Mouse (Mus musculus): ENCODE results near the gene 4931422A03Rik. TPM values are rescaled to one million over a fixed set of nuclear protein-coding genes. Genes with fewer than 3 reads are reported as not detected.

The 4931422A03Rik gene
- polyA plus RNA-seq, 3 experiments from 2014 or later = 0.52 to 1.2 (median 0.78) TPM

GRCm38 (mm10) chr2:103934270-103934669 is 93.9 kb downstream of the 4931422A03Rik start:
- no peak for ATAC-seq

- ATAC-seq = no peak
These were observed 95.7 kb downstream of the 4931422A03Rik start for GRCm38 (mm10) chr2:103932480-103932879.

GRCm38 (mm10) chr2:103932025-103932424 is 96.1 kb downstream of the 4931422A03Rik start:
- ATAC-seq = no peak

- ATAC-seq = no peak
These were observed 96.7 kb downstream of the 4931422A03Rik start for GRCm38 (mm10) chr2:103931511-103931911.

- no peak for ATAC-seq
These were observed 97.7 kb downstream of the 4931422A03Rik start for GRCm38 (mm10) chr2:103930306-103931019.

- ATAC-seq = no peak
These were observed 100.5 kb downstream of the 4931422A03Rik start for GRCm38 (mm10) chr2:103927610-103928145.

- ATAC-seq = no peak
These were observed 101.5 kb downstream of the 4931422A03Rik start for GRCm38 (mm10) chr2:103926586-103927113.

- ATAC-seq = no peak
These were observed 108.7 kb downstream of the 4931422A03Rik start for GRCm38 (mm10) chr2:103919488-103919887.

- ATAC-seq = no peak
These were observed 109.8 kb downstream of the 4931422A03Rik start for GRCm38 (mm10) chr2:103918375-103918774.

GRCm38 (mm10) chr2:103917375-103917774 is 110.8 kb downstream of the 4931422A03Rik start:
- no peak for ATAC-seq

Other genes starting within 250 kb of the 4931422A03Rik start
- 100 to 1,000 TPM in 1 of 3 experiments, 10 to 100 TPM in 2; 79.8 to 102 (median 98.3) TPM for gene Caprin1, start 230.7 kb downstream of the 4931422A03Rik start, polyA plus RNA-seq (2017; shearing (Covaris generic))
- gene Lmo2, start 70.4 kb downstream of the 4931422A03Rik start, polyA plus RNA-seq (2017; shearing (Covaris generic)) = under 1 TPM; 0.38 to 0.92 (median 0.42) TPM
- 10 to 100 TPM; 32.6 to 50.3 (median 40.2) TPM for gene Fbxo3, start 640 bp downstream of the 4931422A03Rik start, polyA plus RNA-seq (2017; shearing (Covaris generic))
- under 1 TPM in 2 of 3 experiments, not detected in 1; 0.47 to 0.50 TPM for gene Gm10912, start 37.5 kb upstream of the 4931422A03Rik start, polyA plus RNA-seq (2017; shearing (Covaris generic))
- not detected for gene Gm10799, start 40.2 kb upstream of the 4931422A03Rik start, polyA plus RNA-seq (2017; shearing (Covaris generic))
- gene Cd59b, start 41.5 kb upstream of the 4931422A03Rik start, polyA plus RNA-seq (2017; shearing (Covaris generic)) = not detected
- gene Cd59a, start 67.4 kb upstream of the 4931422A03Rik start, polyA plus RNA-seq (2017; shearing (Covaris generic)) = under 1 TPM in 1 of 3 experiments, not detected in 2; 0.38 TPM
- gene A930018P22Rik, start 94.4 kb upstream of the 4931422A03Rik start, polyA plus RNA-seq (2017; shearing (Covaris generic)) = not detected